Mouse (Mus musculus) kidney, embryonic 15.5 days (tissue): ENCODE measurements at regions not wholly inside any gene's neighbourhood (a gene's known extent, or its start where the extent isn't known, plus 50 kb on each side); places are given as distances from the start of the nearest gene placed in this dataset.

Source experiments
- ATAC-seq: fragments of 200-750 bp; cut with Nextera tagmentation; replicated peaks from 2 replicates; pipeline ENCODE4 v1.8.0; 2017; ENCODE audit warnings: moderate TSS enrichment; ENCODE audit not compliant: low FRiP score
- H3K27ac ChIP-seq: fragments of 300-500 bp; sonication (generic); 2 replicates; pipeline ENCODE4 v1.5.1; 2015; ENCODE audit warnings: mild to moderate bottlenecking, inconsistent platforms
- H3K27me3 ChIP-seq: fragments of 300-500 bp; sonication (generic); 2 replicates; pipeline ENCODE4 v1.6.1; 2015; ENCODE audit warnings: inconsistent platforms
- H3K36me3 ChIP-seq: fragments of 300-500 bp; sonication (generic); 2 replicates; pipeline ENCODE4 v1.6.1; 2015; ENCODE audit warnings: inconsistent platforms
- H3K4me1 ChIP-seq: fragments of 300-500 bp; sonication (generic); 2 replicates; pipeline ENCODE4 v1.6.1; 2015; ENCODE audit warnings: inconsistent platforms
- H3K4me2 ChIP-seq: fragments of 300-500 bp; sonication (generic); 2 replicates; pipeline ENCODE4 v1.6.1; 2015; ENCODE audit warnings: moderate library complexity, mild to moderate bottlenecking, inconsistent platforms
- H3K4me3 ChIP-seq: fragments of 300-500 bp; sonication (generic); replicated peaks from 2 replicates; pipeline ENCODE4 v1.5.1; 2015; ENCODE audit warnings: mild to moderate bottlenecking, inconsistent platforms
- H3K9ac ChIP-seq: fragments of 300-500 bp; sonication (generic); 2 replicates; pipeline ENCODE4 v1.6.1; 2015; ENCODE audit warnings: mild to moderate bottlenecking, inconsistent platforms
- H3K9me3 ChIP-seq: fragments of 300-500 bp; sonication (generic); replicated peaks from 2 replicates; pipeline ENCODE4 v1.6.1; 2016; ENCODE audit warnings: inconsistent platforms
- WGBS: fragments of 180-500 bp; shearing (Covaris S2); methylation state at CpG from one replicate; pipeline ENCODE4 v1.1.7; 2015; ENCODE audit warnings: mixed read lengths; 5-methylcytosine and 5-hydroxymethylcytosine counted together

DNA sequence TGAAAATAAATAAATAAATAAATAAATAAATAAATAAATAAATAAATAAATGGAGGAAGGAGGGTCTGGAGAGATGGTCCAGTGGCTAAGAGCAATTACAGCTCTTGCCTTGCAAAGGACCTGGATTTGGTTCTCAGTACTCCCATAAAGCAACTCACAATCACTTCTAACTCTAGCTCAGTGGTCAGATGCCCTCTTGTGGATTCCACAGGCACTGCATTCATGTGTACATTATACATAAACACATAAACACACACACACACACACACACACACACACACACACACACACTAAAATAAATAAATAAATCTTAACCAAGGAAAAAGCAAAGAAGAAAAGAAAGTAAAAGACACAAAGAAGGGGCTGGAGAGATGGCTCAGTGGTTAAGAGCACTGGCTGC is 74.2 kb upstream of the Dhx40 start:
- no peaks in the 10 kb centered on the region for H3K27me3 ChIP-seq
- no peaks in the 10 kb centered on the region for H3K9me3 ChIP-seq
- H3K9ac ChIP-seq: no peak overlapping the region
- no peaks in the 10 kb centered on the region for H3K36me3 ChIP-seq
- ATAC-seq: no peak
- peaks cover 2% of the 10 kb centered on the region; the same call in 1 of the 2 replicates for H3K4me1 ChIP-seq
- no peak overlapping the region for H3K4me2 ChIP-seq
- no peak overlapping the region for H3K27ac ChIP-seq
- H3K4me3 ChIP-seq: no peak overlapping the region

DNA sequence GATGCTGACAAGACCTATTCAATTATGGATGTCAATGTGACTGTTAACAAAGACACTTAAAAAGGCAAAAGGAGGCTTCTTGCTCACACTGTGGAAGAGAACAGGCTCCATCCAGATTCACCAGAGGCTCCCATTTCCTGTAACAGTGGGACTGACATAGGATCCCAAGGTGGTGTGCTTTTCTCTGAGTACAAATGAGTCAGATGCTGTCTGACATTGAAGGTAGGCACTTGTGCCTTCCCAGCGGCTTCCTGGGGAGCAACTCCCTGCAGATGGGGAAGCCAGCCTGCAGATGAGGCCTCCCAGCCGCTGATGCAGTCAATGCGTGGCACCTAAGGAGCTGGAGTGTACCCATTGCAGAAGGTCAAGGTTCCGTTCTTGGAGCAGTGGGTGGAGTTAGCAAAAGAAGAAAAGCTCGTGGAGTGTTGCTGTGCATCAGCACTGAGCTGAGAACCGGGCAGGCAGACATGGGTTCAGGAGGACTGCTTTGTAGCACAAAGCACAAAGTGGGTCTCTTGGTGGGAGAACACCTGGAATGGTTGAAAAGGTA is 71.9 kb upstream of the Dhx40 start:
- H3K4me1 ChIP-seq: peaks cover 10% of the 10 kb centered on the region
- no peak overlapping the region for H3K9ac ChIP-seq
- no peak overlapping the region for H3K4me3 ChIP-seq
- H3K27ac ChIP-seq: no peak overlapping the region
- H3K4me2 ChIP-seq: no peak overlapping the region
- WGBS: 70% methylated on average over 6 of the region's 6 CpGs
- H3K27me3 ChIP-seq: no peaks in the 10 kb centered on the region
- no peaks in the 10 kb centered on the region for H3K9me3 ChIP-seq
- ATAC-seq: no peak
- H3K36me3 ChIP-seq: no peaks in the 10 kb centered on the region

DNA sequence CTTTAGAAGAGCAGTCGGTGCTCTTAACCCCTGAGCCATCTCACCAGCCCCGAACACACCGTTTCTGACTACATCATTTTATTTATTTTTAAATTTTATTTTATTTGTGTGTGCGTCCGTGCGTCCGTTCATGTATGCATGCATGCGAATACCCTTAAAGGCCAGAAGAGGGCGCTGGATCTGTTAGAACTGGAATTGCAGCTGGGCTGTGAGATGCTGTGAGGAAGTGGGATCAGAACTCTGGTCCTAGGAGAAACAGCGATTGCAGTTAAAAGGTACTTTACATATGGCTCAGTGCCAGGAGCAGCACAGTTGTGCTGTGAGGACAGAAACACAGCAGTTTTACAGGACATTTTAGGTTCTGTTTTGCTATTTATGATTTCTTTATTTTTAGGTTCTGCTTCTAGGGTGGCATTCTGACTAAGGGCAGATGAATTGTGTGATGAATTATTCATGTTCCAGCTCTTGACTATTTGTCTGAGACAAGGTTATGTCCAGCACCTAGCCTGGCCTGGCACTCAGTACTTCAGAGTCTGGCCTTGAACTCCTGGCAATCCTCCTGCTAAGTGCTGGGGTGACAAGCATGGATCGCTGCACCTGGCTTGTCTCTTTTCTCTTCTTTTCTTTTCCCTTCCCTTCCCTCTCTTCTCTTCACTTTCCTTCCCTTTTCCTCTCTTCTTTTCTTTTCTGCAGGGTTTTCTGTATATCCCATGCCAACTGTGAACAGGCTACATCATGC is 71.0 kb upstream of the Dhx40 start:
- Histone ChIP-seq H3K27me3 (no peaks in the 10 kb centered on the region), H3K4me2 (no peak overlapping the region), H3K27ac (no peak overlapping the region), H3K36me3 (no peaks in the 10 kb centered on the region), H3K4me1 (peaks cover 15% of the 10 kb centered on the region), H3K9ac (no peak overlapping the region), H3K9me3 (no peaks in the 10 kb centered on the region), H3K4me3 (no peak overlapping the region)
- no peak for ATAC-seq
- whole genome bisulfite sequencing: 87% methylated on average over 11 of the region's 11 CpGs

DNA sequence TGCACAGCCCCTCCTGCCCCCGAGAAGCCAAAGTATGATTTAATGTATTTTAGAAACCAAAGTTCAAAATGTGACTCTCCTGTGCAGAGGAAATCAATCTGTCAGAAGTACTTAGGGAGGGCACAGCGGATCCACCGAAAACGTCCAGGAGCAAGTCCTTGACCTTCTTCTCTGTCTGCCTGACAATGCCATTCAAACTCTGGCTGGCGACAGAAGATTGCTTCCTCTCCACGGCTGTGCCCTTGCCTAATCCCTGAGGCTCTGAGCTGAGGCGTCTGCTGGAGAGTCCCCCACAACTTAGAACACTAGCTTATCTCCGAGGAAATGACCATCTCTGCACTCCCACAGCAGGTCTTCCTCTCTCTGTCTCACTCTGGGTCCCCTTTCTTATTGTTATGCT is 69.0 kb upstream of the Dhx40 start:
- no peaks in the 10 kb centered on the region for H3K27me3 ChIP-seq
- H3K4me3 ChIP-seq: no peak overlapping the region
- H3K9me3 ChIP-seq: no peaks in the 10 kb centered on the region
- no peak overlapping the region for H3K9ac ChIP-seq
- H3K4me2 ChIP-seq: no peak overlapping the region
- ATAC-seq: no peak
- no peak overlapping the region for H3K27ac ChIP-seq
- 25% methylated on average over 8 of the region's 8 CpGs for WGBS
- H3K36me3 ChIP-seq: no peaks in the 10 kb centered on the region
- peaks cover 27% of the 10 kb centered on the region for H3K4me1 ChIP-seq

DNA sequence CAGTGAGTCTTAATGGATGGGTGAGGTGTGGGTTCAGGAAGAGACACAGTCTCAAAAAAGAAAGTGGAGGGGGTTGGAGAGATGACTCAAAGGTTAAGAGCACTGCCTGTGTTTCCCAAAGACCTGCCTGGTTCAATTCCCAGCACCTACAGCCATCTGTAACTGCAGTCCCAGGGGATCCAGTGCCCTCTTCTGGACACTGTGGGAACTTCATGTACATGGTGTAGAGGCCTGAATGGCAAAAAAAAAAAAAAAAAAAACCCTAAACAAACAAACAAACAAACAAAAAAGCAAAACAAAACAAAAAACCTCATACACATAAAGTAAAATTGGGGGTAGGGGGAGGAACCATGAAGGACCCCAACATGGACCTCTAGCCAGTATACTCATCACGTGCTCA is 68.2 kb upstream of the Dhx40 start:
- H3K9ac ChIP-seq: no peak overlapping the region
- H3K27ac ChIP-seq: no peak overlapping the region
- H3K4me1 ChIP-seq: peaks cover 27% of the 10 kb centered on the region
- no peaks in the 10 kb centered on the region for H3K36me3 ChIP-seq
- H3K4me2 ChIP-seq: no peak overlapping the region
- no peaks in the 10 kb centered on the region for H3K9me3 ChIP-seq
- H3K4me3 ChIP-seq: no peak overlapping the region
- 71% methylated on average over 1 of the region's 1 CpGs for WGBS
- no peaks in the 10 kb centered on the region for H3K27me3 ChIP-seq
- ATAC-seq: no peak

DNA sequence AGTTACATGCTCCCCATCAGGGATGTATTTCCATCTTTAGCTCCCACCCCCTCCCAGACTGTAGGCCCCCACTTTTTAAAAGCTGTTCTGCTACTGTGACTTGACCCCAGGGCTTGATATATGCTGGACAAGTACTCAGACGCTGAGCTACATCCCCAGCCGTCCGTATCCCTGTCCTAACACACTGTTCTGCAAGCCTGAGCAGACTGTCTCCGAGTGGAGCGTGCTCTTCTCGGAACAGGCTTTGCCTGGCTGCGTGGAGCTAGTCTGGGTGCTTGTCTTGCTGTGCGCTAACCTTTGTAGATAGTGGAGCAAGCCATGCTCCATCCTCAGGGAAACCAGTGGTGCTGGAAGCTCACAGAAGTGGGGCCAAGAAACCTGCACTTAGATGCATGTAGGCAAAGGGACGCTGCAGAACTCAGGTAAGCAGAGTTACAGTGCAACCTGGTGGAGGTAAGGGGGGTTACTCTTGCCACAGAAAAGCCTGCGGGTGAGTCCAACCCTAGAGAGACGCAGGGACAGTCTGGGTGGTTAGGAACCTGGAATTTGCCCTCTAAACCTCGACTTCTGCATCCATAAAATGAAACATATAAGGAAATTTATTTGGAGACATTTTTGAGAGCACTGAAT is 67.2 kb upstream of the Dhx40 start:
- peak overlapping the region; percentile 59 for H3K27ac ChIP-seq
- H3K4me1 ChIP-seq: peaks cover 34% of the 10 kb centered on the region
- no peak overlapping the region for H3K9ac ChIP-seq
- H3K4me2 ChIP-seq: 0 out of 2 replicates have a peak overlapping the region, but pooled peaks have one; percentile 5
- no peaks in the 10 kb centered on the region for H3K9me3 ChIP-seq
- H3K36me3 ChIP-seq: no peaks in the 10 kb centered on the region
- H3K27me3 ChIP-seq: no peaks in the 10 kb centered on the region
- ATAC-seq: peak; percentile 40; the same call in 1 of the 2 replicates
- no peak overlapping the region for H3K4me3 ChIP-seq
- 51% methylated on average over 12 of the region's 12 CpGs for WGBS

DNA sequence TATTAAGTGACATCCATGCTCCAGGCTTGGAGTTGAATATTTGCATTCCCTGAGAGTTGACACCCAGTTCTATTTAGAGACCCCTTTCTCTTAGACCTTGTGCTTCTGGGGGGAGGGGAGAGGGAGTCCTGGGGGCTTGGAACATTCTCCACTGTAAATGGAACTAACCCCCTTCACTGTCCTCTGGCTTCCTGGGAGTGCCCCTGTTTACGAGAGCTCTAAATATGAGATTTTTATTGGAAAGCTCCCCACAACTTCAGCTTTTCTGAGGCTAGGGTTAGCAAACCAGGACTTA is 65.8 kb upstream of the Dhx40 start:
- no peak for ATAC-seq
- Histone ChIP-seq H3K9ac (no peak overlapping the region), H3K4me3 (no peak overlapping the region), H3K4me2 (no peak overlapping the region), H3K27me3 (no peaks in the 10 kb centered on the region), H3K9me3 (no peaks in the 10 kb centered on the region), H3K36me3 (no peaks in the 10 kb centered on the region), H3K27ac (peak overlapping the region; percentile 63), H3K4me1 (peaks cover 37% of the 10 kb centered on the region)
- WGBS: 57% methylated on average over 1 of the region's 1 CpGs

DNA sequence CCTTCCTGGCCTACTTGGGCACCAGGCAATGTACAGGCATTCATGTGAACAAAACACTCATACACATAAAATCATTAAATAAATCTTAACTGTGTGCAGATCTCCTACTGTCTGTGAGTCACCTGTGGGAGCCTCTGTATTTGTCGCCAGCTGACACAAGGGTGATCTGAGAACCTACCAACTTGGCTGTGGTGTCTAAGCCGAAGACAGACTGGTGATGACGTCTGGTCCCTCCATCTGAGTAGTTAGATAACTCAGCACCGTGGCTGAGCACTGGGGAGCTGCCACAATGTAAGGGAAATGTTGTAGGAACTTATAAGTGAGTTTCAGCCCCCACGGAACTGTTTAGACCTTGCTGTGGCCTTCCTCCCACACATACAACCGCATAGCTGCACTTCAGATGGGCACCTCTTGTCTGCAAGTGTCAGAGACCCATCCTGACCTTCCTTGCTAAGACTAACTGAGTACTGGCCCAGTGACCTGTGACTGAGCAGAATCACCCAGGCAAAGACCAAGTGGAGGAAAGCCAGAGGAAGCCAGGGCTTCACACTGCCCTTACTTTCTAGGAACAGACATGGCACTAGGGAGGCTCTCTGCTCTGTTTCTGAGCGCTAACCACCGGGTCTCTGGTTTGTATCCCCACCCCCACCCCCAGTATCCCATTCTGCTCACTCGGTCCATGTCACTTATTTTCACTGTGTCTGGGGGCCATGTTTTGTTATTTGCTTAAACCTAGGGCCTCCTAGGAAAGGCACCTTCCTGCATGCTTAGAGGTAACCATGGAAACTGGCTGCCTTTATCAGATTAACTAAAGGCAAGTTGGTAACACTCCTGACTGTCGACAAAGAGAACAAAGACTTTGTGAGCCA is 65.2 kb upstream of the Dhx40 start:
- H3K9ac ChIP-seq: no peak overlapping the region
- H3K27me3 ChIP-seq: no peaks in the 10 kb centered on the region
- H3K27ac ChIP-seq: peak overlapping the region; percentile 63
- H3K4me1 ChIP-seq: peaks cover 41% of the 10 kb centered on the region
- H3K4me3 ChIP-seq: no peak overlapping the region
- no peak overlapping the region for H3K4me2 ChIP-seq
- H3K36me3 ChIP-seq: no peaks in the 10 kb centered on the region
- no peaks in the 10 kb centered on the region for H3K9me3 ChIP-seq
- 49% methylated on average over 10 of the region's 10 CpGs for WGBS
- ATAC-seq: 0 out of 2 replicates have a peak, but pooled peaks have one; percentile 41

DNA sequence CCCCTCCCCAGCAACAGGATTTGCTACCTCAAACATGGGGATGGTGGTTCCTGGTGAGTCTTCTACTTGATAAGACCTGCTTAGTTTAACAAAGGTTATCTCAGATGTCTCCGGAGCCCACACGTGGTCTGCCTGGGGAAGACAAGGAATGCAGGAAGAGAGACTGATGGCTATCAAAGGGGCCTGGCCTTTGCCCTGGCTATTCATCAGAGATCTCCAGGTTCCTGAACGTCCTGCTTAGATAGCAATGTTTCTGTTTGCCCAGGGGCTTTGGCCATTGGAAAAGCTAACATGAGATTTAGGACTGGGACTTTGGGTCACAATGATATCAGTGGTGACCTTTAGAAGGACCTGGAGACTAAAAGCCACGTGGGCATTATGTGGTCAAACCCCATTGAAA is 64.2 kb upstream of the Dhx40 start:
- no peak overlapping the region for H3K4me2 ChIP-seq
- no peak overlapping the region for H3K4me3 ChIP-seq
- no peaks in the 10 kb centered on the region for H3K27me3 ChIP-seq
- H3K27ac ChIP-seq: 0 out of 2 replicates have a peak overlapping the region, but pooled peaks have one; percentile 63
- 37% methylated on average over 4 of the region's 4 CpGs for WGBS
- H3K4me1 ChIP-seq: peaks cover 48% of the 10 kb centered on the region
- no peaks in the 10 kb centered on the region for H3K9me3 ChIP-seq
- no peaks in the 10 kb centered on the region for H3K36me3 ChIP-seq
- no peak for ATAC-seq
- no peak overlapping the region for H3K9ac ChIP-seq

DNA sequence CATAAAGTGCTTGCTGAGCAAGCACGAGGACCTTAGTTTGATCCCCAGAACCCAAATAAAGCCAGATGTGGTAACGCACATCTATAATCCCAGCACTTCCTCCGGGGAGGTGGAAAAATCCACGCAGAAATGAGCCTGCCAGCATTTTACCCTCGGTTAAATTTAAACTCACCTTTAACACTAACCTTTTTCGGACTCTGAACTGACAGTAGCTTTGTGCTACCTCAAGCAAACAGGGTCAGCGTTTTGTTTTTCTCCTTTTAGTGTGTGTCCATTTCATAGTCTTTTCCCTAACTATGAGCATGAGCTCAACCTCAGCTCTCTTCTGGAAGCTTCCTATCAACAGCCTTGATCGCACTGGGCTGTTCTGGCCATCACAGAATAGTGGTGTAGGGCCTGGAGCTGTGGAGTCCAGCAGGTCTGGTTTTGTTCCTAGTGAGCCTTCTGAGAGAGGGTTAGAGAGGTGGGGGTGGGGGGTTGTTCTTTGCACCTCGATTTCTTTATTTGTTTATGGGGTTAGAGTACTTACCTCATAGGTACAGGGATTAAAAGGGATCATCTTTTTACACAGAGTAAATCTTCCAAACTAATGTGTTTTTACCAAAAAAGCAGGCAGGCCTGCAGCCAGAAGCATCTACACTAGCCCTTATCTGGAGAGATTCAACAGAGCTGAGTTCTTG is 63.1 kb upstream of the Dhx40 start:
- Histone ChIP-seq H3K4me1 (peaks cover 45% of the 10 kb centered on the region), H3K9me3 (no peaks in the 10 kb centered on the region), H3K4me2 (no peak overlapping the region), H3K27me3 (no peaks in the 10 kb centered on the region), H3K36me3 (no peaks in the 10 kb centered on the region), H3K4me3 (no peak overlapping the region), H3K27ac (peak overlapping the region; percentile 38; the same call in 1 of the 2 replicates), H3K9ac (no peak overlapping the region)
- WGBS: 64% methylated on average over 9 of the region's 9 CpGs
- ATAC-seq: no peak

DNA sequence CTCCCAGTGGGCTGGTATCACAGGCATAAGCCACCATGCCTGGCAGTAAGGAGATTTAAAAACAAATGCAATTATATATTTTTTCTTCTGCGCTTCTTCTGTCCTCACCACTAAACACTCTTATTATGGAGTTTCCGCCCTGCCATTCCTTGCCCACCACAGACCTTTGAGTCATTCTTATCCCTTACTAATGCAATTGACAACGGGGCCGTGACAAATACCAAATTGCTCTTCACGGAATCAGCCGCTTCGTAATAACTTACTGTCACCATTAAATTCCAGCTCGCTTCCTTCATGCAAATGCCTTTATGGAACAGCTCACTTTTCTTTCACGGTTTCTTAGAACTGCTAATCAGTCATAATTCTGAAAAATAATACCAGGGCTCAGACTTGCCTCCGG is 59.4 kb upstream of the Dhx40 start:
- 76% methylated on average over 10 of the region's 10 CpGs for WGBS
- Histone ChIP-seq H3K27me3 (no peaks in the 10 kb centered on the region), H3K4me3 (no peak overlapping the region), H3K4me2 (no peak overlapping the region), H3K27ac (no peak overlapping the region; the same call in 1 of the 2 replicates), H3K36me3 (no peaks in the 10 kb centered on the region), H3K9me3 (no peaks in the 10 kb centered on the region), H3K4me1 (peaks cover 24% of the 10 kb centered on the region), H3K9ac (no peak overlapping the region)
- ATAC-seq: no peak
